Mouse (Mus musculus): ENCODE measurements around the gene Olfr507. TPM values are rescaled to one million over a fixed set of nuclear protein-coding genes. Genes with fewer than 3 reads are reported as not detected.

Gene Olfr507
- polyA plus RNA-seq, 1 experiment: not detected

DNA sequence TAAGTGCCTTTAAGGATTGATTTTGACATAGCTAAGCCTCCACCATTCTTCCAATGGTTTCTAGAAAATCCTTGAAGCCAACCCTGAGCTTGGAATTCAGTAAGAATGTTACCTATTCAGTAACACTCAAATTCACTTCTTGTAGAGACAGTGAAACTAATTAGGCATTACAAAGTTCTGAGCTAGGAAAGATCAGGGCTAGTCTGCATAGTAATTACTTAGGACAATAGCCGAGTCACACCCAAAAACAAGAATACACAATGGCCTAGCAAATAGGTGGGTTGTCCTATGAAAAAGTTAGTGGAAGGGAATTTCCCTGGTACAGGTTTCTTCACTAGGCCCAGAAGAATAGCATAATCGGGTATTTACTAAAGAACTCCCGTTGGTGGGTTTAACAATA, 40.8 kb downstream of the Olfr507 start:
- Histone ChIP-seq H3K36me3 (ENCODE audit: control insufficient read depth, insufficient read depth, low read length) (no peaks in the 10 kb centered on the region), H3K4me3 (ENCODE audit: insufficient read depth, low read depth, low read length) (no peak overlapping the region), H3K27ac (ENCODE audit: insufficient read depth, low read depth, low read length) (no peak overlapping the region), H3K4me1 (ENCODE audit: control insufficient read depth, insufficient read depth, low read length) (no peaks in the 10 kb centered on the region), H3K27me3 (replicated peaks; ENCODE audit: control insufficient read depth, insufficient read depth, low read length) (no peaks in the 10 kb centered on the region)
- DNase-seq: no peak
- no peak for TF ChIP-seq POLR2A (IDR thresholded peaks at IDR 0.05; ENCODE audit: low read depth, low read length)
- 89% methylated on average over 3 of the region's 3 CpGs for WGBS

DNA sequence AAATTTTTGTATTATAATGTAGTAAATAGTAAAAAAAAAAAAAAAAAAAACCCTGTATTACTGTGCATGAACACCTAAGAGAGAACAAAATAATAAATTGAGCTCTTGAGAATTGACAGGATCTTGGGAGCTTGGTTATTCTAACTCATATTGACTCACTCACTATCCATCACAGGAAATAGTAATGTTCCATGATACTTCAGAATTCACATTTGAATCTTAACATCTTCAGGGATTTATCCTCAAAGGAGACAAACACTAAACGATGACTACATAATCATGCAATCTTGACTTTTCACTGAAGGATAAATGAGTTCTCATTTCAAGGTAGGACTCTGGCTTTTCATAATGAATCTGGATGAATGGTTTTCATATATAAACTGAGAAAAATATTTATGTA, 44.5 kb downstream of the Olfr507 start, which contains the start of gene Olfr510:
Gene Olfr510 (plus strand): TSS at position 301 of the 400 bp plus-strand sequence.
- Histone ChIP-seq H3K4me3 (ENCODE audit: insufficient read depth, low read depth, low read length) (no peak within 1 kb of the TSS), H3K36me3 (ENCODE audit: control insufficient read depth, insufficient read depth, low read length) (no peaks in the 10 kb centered on the region), H3K27me3 (replicated peaks; ENCODE audit: control insufficient read depth, insufficient read depth, low read length) (no peaks in the 10 kb centered on the region), H3K4me1 (ENCODE audit: control insufficient read depth, insufficient read depth, low read length) (no peaks in the 10 kb centered on the region), H3K27ac (ENCODE audit: insufficient read depth, low read depth, low read length) (no peak within 1 kb of the TSS)
- no peak for DNase-seq
- TF ChIP-seq POLR2A (IDR thresholded peaks at IDR 0.05; ENCODE audit: low read depth, low read length) (no peak), CTCF (conservative IDR thresholded peaks at IDR 0.05; ENCODE audit: insufficient read depth, insufficient read length, low read depth, low read length) (no peak)
- WGBS: 86% methylated on average over 1 of the region's 1 CpGs

DNA sequence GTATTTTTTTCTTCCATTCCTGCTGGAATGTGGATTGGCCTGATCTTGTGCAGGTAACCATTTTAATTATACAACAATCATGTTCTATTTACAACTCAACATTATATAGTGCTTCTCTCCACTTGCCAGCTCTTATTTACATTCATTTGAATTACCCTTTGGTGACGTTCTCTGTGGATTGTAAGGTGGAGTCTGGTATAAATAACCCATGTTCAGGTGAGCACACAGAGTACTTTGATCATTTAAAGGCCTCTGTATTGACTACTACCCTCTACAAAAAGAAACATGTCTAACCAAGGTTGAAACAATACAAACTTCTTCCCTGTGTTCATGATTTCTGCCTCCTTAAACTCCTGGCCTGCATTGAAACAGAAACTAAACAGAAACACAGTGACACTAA, 49.4 kb downstream of the Olfr507 start:
- WGBS: 52% methylated on average over 1 of the region's 1 CpGs
- H3K27ac ChIP-seq (ENCODE audit: insufficient read depth, low read depth, low read length): no peak overlapping the region
- DNase-seq: no peak
- no peaks in the 10 kb centered on the region for H3K4me1 ChIP-seq (ENCODE audit: control insufficient read depth, insufficient read depth, low read length)
- H3K36me3 ChIP-seq (ENCODE audit: control insufficient read depth, insufficient read depth, low read length): no peaks in the 10 kb centered on the region
- no peaks in the 10 kb centered on the region for H3K27me3 ChIP-seq (replicated peaks; ENCODE audit: control insufficient read depth, insufficient read depth, low read length)
- H3K4me3 ChIP-seq (ENCODE audit: insufficient read depth, low read depth, low read length): no peak overlapping the region
- TF ChIP-seq CTCF (conservative IDR thresholded peaks at IDR 0.05; ENCODE audit: insufficient read depth, insufficient read length, low read depth, low read length) (no peak), POLR2A (IDR thresholded peaks at IDR 0.05; ENCODE audit: low read depth, low read length) (no peak)

Other genes starting within 250 kb of the Olfr507 start
- not detected in 2 replicates for gene Olfr495, start 228.6 kb upstream of the Olfr507 start, polyA plus RNA-seq (2012; rRNA removed)
- gene Olfr497, start 201.4 kb upstream of the Olfr507 start, polyA plus RNA-seq (2012; rRNA removed): not detected in 2 replicates
- gene Olfr498, start 156.5 kb upstream of the Olfr507 start, polyA plus RNA-seq (2012; rRNA removed): not detected in 2 replicates
- gene Olfr502, start 96.7 kb upstream of the Olfr507 start, polyA plus RNA-seq (2012; rRNA removed): not detected in 2 replicates
- not detected in 2 replicates for gene Olfr503, start 77.3 kb upstream of the Olfr507 start, polyA plus RNA-seq (2012; rRNA removed)
- gene Olfr504, start 56.0 kb upstream of the Olfr507 start, polyA plus RNA-seq (2012; rRNA removed): not detected in 2 replicates
- not detected in 2 replicates for gene Olfr506, start 11.0 kb upstream of the Olfr507 start, polyA plus RNA-seq (2012; rRNA removed)
- gene Olfr508, start 8.2 kb downstream of the Olfr507 start, polyA plus RNA-seq (2012; rRNA removed): not detected in 2 replicates
- not detected in 2 replicates for gene Olfr509, start 30.1 kb downstream of the Olfr507 start, polyA plus RNA-seq (2012; rRNA removed)
- not detected in 2 replicates for gene Olfr510, start 44.6 kb downstream of the Olfr507 start, polyA plus RNA-seq (2012; rRNA removed)
- not detected in 2 replicates for gene Olfr512, start 91.5 kb downstream of the Olfr507 start, polyA plus RNA-seq (2012; rRNA removed)
- gene Olfr513, start 129.2 kb downstream of the Olfr507 start, polyA plus RNA-seq (2012; rRNA removed): not detected in 2 replicates
- gene Olfr514, start 204.2 kb downstream of the Olfr507 start, polyA plus RNA-seq (2012; rRNA removed): not detected in 2 replicates
- gene Olfr516, start 228.7 kb downstream of the Olfr507 start, polyA plus RNA-seq (2012; rRNA removed): not detected in 2 replicates